Mouse (Mus musculus) intestine, embryonic 14.5 days (tissue): Measurements from ENCODE around the gene Fzd10. TPM values are rescaled to one million over a fixed set of nuclear protein-coding genes. Genes with fewer than 3 reads are reported as not detected.

Experiments
- ATAC-seq: fragments of 200-750 bp; cut with Nextera tagmentation; replicated peaks from 2 replicates; pipeline ENCODE4 v1.8.0; 2017; ENCODE audit warnings: low read depth, moderate number of reproducible peaks, moderate TSS enrichment, moderate library complexity; ENCODE audit not compliant: low FRiP score, low TSS enrichment
- DNase-seq: peaks from one replicate; pipeline ENCODE4 v3.0.0-alpha.2; 2018; ENCODE audit warnings: low spot score
- H3K27ac ChIP-seq: fragments of 300-500 bp; sonication (generic); 2 replicates; pipeline ENCODE4 v1.5.1; 2014; ENCODE audit warnings: low read depth, mild to moderate bottlenecking, control low read depth
- H3K27me3 ChIP-seq: fragments of 300-500 bp; sonication (generic); replicated peaks from 2 replicates; pipeline ENCODE4 v1.6.1; 2014; ENCODE audit warnings: low read length, control low read depth; ENCODE audit not compliant: control insufficient read depth, insufficient read depth
- H3K36me3 ChIP-seq: fragments of 300-500 bp; sonication (generic); 2 replicates; pipeline ENCODE4 v1.6.1; 2014; ENCODE audit warnings: low read length, control low read depth; ENCODE audit not compliant: control insufficient read depth, insufficient read depth
- H3K4me1 ChIP-seq: fragments of 300-500 bp; sonication (generic); replicated peaks from 2 replicates; pipeline ENCODE4 v1.6.1; 2014; ENCODE audit warnings: low read length, control low read depth, mixed read lengths; ENCODE audit not compliant: control insufficient read depth, insufficient read depth
- H3K4me2 ChIP-seq: fragments of 300-500 bp; sonication (generic); 2 replicates; pipeline ENCODE4 v1.6.1; 2014; ENCODE audit warnings: low read length
- H3K4me3 ChIP-seq: fragments of 300-500 bp; sonication (generic); 2 replicates; pipeline ENCODE4 v1.5.1; 2014; ENCODE audit warnings: low read depth, low read length, control low read depth, mixed read lengths
- H3K9ac ChIP-seq: fragments of 300-500 bp; sonication (generic); 2 replicates; pipeline ENCODE4 v1.6.1; 2014; ENCODE audit warnings: mild to moderate bottlenecking, low read length
- H3K9me3 ChIP-seq: fragments of 300-500 bp; sonication (generic); 2 replicates; pipeline ENCODE4 v1.6.1; 2016; ENCODE audit warnings: low read length, control low read depth; ENCODE audit not compliant: control insufficient read depth
- WGBS: fragments of 180-500 bp; shearing (Covaris S2); extraction: QIAGEN DNeasy Blood & Tissue Kit; methylation state at CpG from one replicate; pipeline ENCODE4 v1.1.7; 2014; 5-methylcytosine and 5-hydroxymethylcytosine counted together
- polyA plus RNA-seq: library from polyadenylated mRNA; unstranded; fragments of >200 nt; fragmentation: Nextera tagmentation; extraction: Ambion mirVana; gene quantifications from 2 replicates; pipeline ENCODE4 v1.2.1, GENCODE M21; 2014

Gene Fzd10
- polyA plus RNA-seq, 1 experiment from 2014 or later: 2.4 TPM

- Histone ChIP-seq H3K4me1 (no peaks in the 10 kb centered on the region), H3K4me2 (no peak overlapping the region), H3K9me3 (no peaks in the 10 kb centered on the region), H3K27ac (no peak overlapping the region), H3K4me3 (no peak overlapping the region), H3K9ac (no peak overlapping the region), H3K27me3 (no peaks in the 10 kb centered on the region), H3K36me3 (no peaks in the 10 kb centered on the region)
- ATAC-seq: no peak
- DNase-seq: no peak
- 84% methylated on average over 5 of the region's 5 CpGs for WGBS
Observed at GRCm38 (mm10) chr5:128646286-128646685, 45.6 kb downstream of the Fzd10 start.

- no peak overlapping the region for H3K9ac ChIP-seq
- H3K9me3 ChIP-seq: no peaks in the 10 kb centered on the region
- no peaks in the 10 kb centered on the region for H3K36me3 ChIP-seq
- no peaks in the 10 kb centered on the region for H3K27me3 ChIP-seq
- no peak overlapping the region for H3K27ac ChIP-seq
- WGBS: 84% methylated on average over 10 of the region's 10 CpGs
- no peaks in the 10 kb centered on the region for H3K4me1 ChIP-seq
- no peak overlapping the region for H3K4me3 ChIP-seq
- DNase-seq (no peak), ATAC-seq (no peak)
- no peak overlapping the region for H3K4me2 ChIP-seq
Observed at GRCm38 (mm10) chr5:128647221-128647730, 46.6 kb downstream of the Fzd10 start.

GRCm38 (mm10) chr5:128649336-128649897, 48.8 kb downstream of the Fzd10 start:
- Histone ChIP-seq H3K4me3 (no peak overlapping the region), H3K27me3 (no peaks in the 10 kb centered on the region), H3K4me2 (no peak overlapping the region), H3K9ac (no peak overlapping the region), H3K9me3 (no peaks in the 10 kb centered on the region), H3K4me1 (no peaks in the 10 kb centered on the region), H3K36me3 (no peaks in the 10 kb centered on the region), H3K27ac (no peak overlapping the region)
- WGBS: 82% methylated on average over 11 of the region's 11 CpGs
- ATAC-seq (no peak), DNase-seq (no peak)

Other genes starting within 250 kb of the Fzd10 start
- 0.15 and 0.20 TPM in 2 replicates for gene Tmem132d, start 167.8 kb upstream of the Fzd10 start, polyA plus RNA-seq
- gene Piwil1, start 101.7 kb downstream of the Fzd10 start, polyA plus RNA-seq: not detected in 2 replicates